Comparison of ENCODE assay signal across 9 mouse cellular contexts in genomic region chr12:112670718-112671393, GRCm38 (mm10). TPM values are rescaled to one million over a fixed set of nuclear protein-coding genes. Genes with fewer than 3 reads are reported as not detected.
A peak's percentile ranks its signal among the peaks of the same experiment; 100 is the strongest.
DNase-seq lines count a peak whose midpoint lies in the region; ATAC-seq and TF ChIP-seq lines count a peak whose summit lies in the region.
"Had no signal": no experiment of that assay in that cellular context is flagged by ENCODE, and none has a peak within 500 bp of the region (broad histone marks: within the 10 kb centered on the region; RNA-seq: fewer than 3 reads in every experiment).

No protein-coding gene starts in this region.

- no peak for TF ChIP-seq POLR2A in limb, embryonic 14.5 days (IDR thresholded peaks at IDR 0.05; ENCODE audit: borderline replicate concordance, extremely low read depth, insufficient read depth, insufficient read length)

- peaks cover 80% of the 10 kb centered on the region for H3K4me1 ChIP-seq in heart, embryonic 16.5 days (ENCODE audit: control insufficient read depth, insufficient read depth, low read length)
- peaks cover 41% of the 10 kb centered on the region for H3K4me1 ChIP-seq in limb, embryonic 14.5 days (ENCODE audit: control insufficient read depth, insufficient read depth, low read length)
- peaks cover 17% of the 10 kb centered on the region for H3K4me1 ChIP-seq in stomach, postnatal 0 days (replicated peaks; ENCODE audit: control insufficient read depth, insufficient read depth)

- no peak for TF ChIP-seq CTCF in stomach, postnatal 0 days (IDR thresholded peaks at IDR 0.05; ENCODE audit: low read depth)

- peak overlapping the region; percentile 99 for H3K27ac ChIP-seq in heart, embryonic 16.5 days (ENCODE audit: low read length)
- H3K27ac ChIP-seq in limb, embryonic 14.5 days (replicated peaks; ENCODE audit: low read depth, low read length), result peak overlapping the region; percentile 55; the same call in 1 of the 2 replicates
- H3K27ac ChIP-seq in stomach, postnatal 0 days (replicated peaks), result peak overlapping the region; percentile 69
- H3K27ac ChIP-seq: macrophage had no signal

- peak overlapping the region; percentile 98 for H3K4me3 ChIP-seq in heart, embryonic 16.5 days (ENCODE audit: low read length)
- no peak overlapping the region for H3K4me3 ChIP-seq in limb, embryonic 14.5 days (replicated peaks; ENCODE audit: low read length)
- no peak overlapping the region for H3K4me3 ChIP-seq in stomach, postnatal 0 days (ENCODE audit: low read depth, low read length)

- ATAC-seq in heart, embryonic 16.5 days (replicated peaks; ENCODE audit: extremely low read depth, insufficient read depth, low FRiP score), result 0 out of 2 replicates have a peak, but pooled peaks have one; percentile 7
- no peak for ATAC-seq in limb, embryonic 14.5 days (ENCODE audit: low FRiP score, low read depth)
- ATAC-seq in stomach, postnatal 0 days (ENCODE audit: low FRiP score, low TSS enrichment), result 0 out of 2 replicates have a peak, but pooled peaks have one; percentile 4

- peak overlapping the region; percentile 81 for H3K4me2 ChIP-seq in heart, embryonic 16.5 days (ENCODE audit: low read depth, low read length)
- no peak overlapping the region; the same call in 1 of the 2 replicates for H3K4me2 ChIP-seq in limb, embryonic 14.5 days (replicated peaks; ENCODE audit: low read depth, low read length, severe bottlenecking)
- H3K4me2 ChIP-seq in stomach, postnatal 0 days (replicated peaks; ENCODE audit: low read depth), result peak overlapping the region; percentile 80

- no peaks in the 10 kb centered on the region for H3K9me3 ChIP-seq in heart, embryonic 16.5 days (replicated peaks; ENCODE audit: control insufficient read depth, low read length)
- no peaks in the 10 kb centered on the region for H3K9me3 ChIP-seq in limb, embryonic 14.5 days (ENCODE audit: control insufficient read depth, low read length)
- H3K9me3 ChIP-seq in stomach, postnatal 0 days (ENCODE audit: control insufficient read depth, low read length), result no peaks in the 10 kb centered on the region

- peaks cover 25% of the 10 kb centered on the region for H3K36me3 ChIP-seq in heart, embryonic 16.5 days (ENCODE audit: control insufficient read depth, insufficient read depth)
- H3K36me3 ChIP-seq in limb, embryonic 14.5 days (ENCODE audit: control insufficient read depth, insufficient read depth, low read length), result peaks cover 59% of the 10 kb centered on the region
- peaks cover 18% of the 10 kb centered on the region for H3K36me3 ChIP-seq in stomach, postnatal 0 days (ENCODE audit: control insufficient read depth, insufficient read depth, low read length)

- peak; percentile 43 for DNase-seq in embryo, embryonic 10 days (ENCODE audit: low spot score)
- DNase-seq in embryo, embryonic 9.5 days (ENCODE audit: extremely low spot score), result no peak
- DNase-seq in embryo, embryonic 11 days, result peak; percentile 39
- DNase-seq in limb, embryonic 14.5 days (ENCODE audit: low spot score), result no peak
- DNase-seq in stomach, postnatal 0 days (ENCODE audit: low spot score), result peak; percentile 74
- no peak for DNase-seq in right cerebral cortex, adult 18-20 months
- DNase-seq in layer of hippocampus, adult 9-11 months, result no peak

- no peak for TF ChIP-seq EP300 in stomach, postnatal 0 days (optimal IDR thresholded peaks at IDR 0.05)

- H3K9ac ChIP-seq in heart, embryonic 16.5 days (ENCODE audit: low read length), result peak overlapping the region; percentile 100
- H3K9ac ChIP-seq in limb, embryonic 14.5 days (ENCODE audit: low read depth, low read length, severe bottlenecking), result peak overlapping the region; percentile 22; the same call in 1 of the 2 replicates
- H3K9ac ChIP-seq in stomach, postnatal 0 days (ENCODE audit: low read length), result peak overlapping the region; percentile 50

- H3K27me3 ChIP-seq in heart, embryonic 16.5 days (ENCODE audit: control insufficient read depth, insufficient read depth, low read length), result no peaks in the 10 kb centered on the region
- no peaks in the 10 kb centered on the region for H3K27me3 ChIP-seq in limb, embryonic 14.5 days (ENCODE audit: control insufficient read depth, insufficient read depth, low read length)
- H3K27me3 ChIP-seq in stomach, postnatal 0 days (ENCODE audit: control insufficient read depth, insufficient read depth, low read length), result no peaks in the 10 kb centered on the region

- WGBS in heart, embryonic 16.5 days, result 25% methylated on average over 9 of the region's 9 CpGs
- WGBS in limb, embryonic 14.5 days, result 47% methylated on average over 8 of the region's 9 CpGs
- WGBS in stomach, postnatal 0 days, result 21% methylated on average over 9 of the region's 9 CpGs

RNA-seq across cellular contexts. Expression of gene Akt1, which starts 3.8 kb away (rescaled TPM):
- 51.4 and 56.7 TPM in 2 replicates for polyA plus RNA-seq in heart, embryonic 16.5 days (2015; fragmentation: Nextera tagmentation; extraction: Ambion mirVana)
- polyA plus RNA-seq in limb, embryonic 14.5 days (2012; rRNA removed), result 305 and 332 TPM in 2 replicates
- polyA plus RNA-seq in limb, embryonic 14.5 days (2014; fragmentation: Nextera tagmentation; extraction: Ambion mirVana), result 148 and 181 TPM in 2 replicates
- 84.5 and 98.2 TPM in 2 replicates for polyA plus RNA-seq in stomach, postnatal 0 days (2015; fragmentation: Nextera tagmentation; extraction: Ambion mirVana)

RNA-seq across cellular contexts. Expression of gene Zbtb42, which starts 7.8 kb away (rescaled TPM):
- polyA plus RNA-seq in heart, embryonic 16.5 days (2015; fragmentation: Nextera tagmentation; extraction: Ambion mirVana), result 4.9 and 6.9 TPM in 2 replicates
- polyA plus RNA-seq in limb, embryonic 14.5 days (2012; rRNA removed), result 2.5 and 3.3 TPM in 2 replicates
- polyA plus RNA-seq in limb, embryonic 14.5 days (2014; fragmentation: Nextera tagmentation; extraction: Ambion mirVana), result 1.9 and 2.5 TPM in 2 replicates
- polyA plus RNA-seq in stomach, postnatal 0 days (2015; fragmentation: Nextera tagmentation; extraction: Ambion mirVana), result 11.3 and 12.1 TPM in 2 replicates

RNA-seq across cellular contexts. Expression of gene Siva1, which starts 26.4 kb away (rescaled TPM):
- 117 and 139 TPM in 2 replicates for polyA plus RNA-seq in heart, embryonic 16.5 days (2015; fragmentation: Nextera tagmentation; extraction: Ambion mirVana)
- polyA plus RNA-seq in limb, embryonic 14.5 days (2012; rRNA removed), result 179 and 184 TPM in 2 replicates
- polyA plus RNA-seq in limb, embryonic 14.5 days (2014; fragmentation: Nextera tagmentation; extraction: Ambion mirVana), result 282 and 284 TPM in 2 replicates
- polyA plus RNA-seq in stomach, postnatal 0 days (2015; fragmentation: Nextera tagmentation; extraction: Ambion mirVana), result 91.5 and 97.1 TPM in 2 replicates

RNA-seq across cellular contexts. Expression of gene Cep170b, which starts 49.4 kb away (rescaled TPM):
- 4.3 and 5.1 TPM in 2 replicates for polyA plus RNA-seq in heart, embryonic 16.5 days (2015; fragmentation: Nextera tagmentation; extraction: Ambion mirVana)
- polyA plus RNA-seq in limb, embryonic 14.5 days (2012; rRNA removed), result 30.1 and 36.9 TPM in 2 replicates
- polyA plus RNA-seq in limb, embryonic 14.5 days (2014; fragmentation: Nextera tagmentation; extraction: Ambion mirVana), result 21.3 and 23.6 TPM in 2 replicates
- polyA plus RNA-seq in stomach, postnatal 0 days (2015; fragmentation: Nextera tagmentation; extraction: Ambion mirVana), result 20.7 and 21.2 TPM in 2 replicates

RNA-seq across cellular contexts. Expression of gene Adssl1, which starts 51.0 kb away (rescaled TPM):
- polyA plus RNA-seq in heart, embryonic 16.5 days (2015; fragmentation: Nextera tagmentation; extraction: Ambion mirVana), result 108 and 118 TPM in 2 replicates
- polyA plus RNA-seq in limb, embryonic 14.5 days (2012; rRNA removed), result 11.8 and 18.9 TPM in 2 replicates
- polyA plus RNA-seq in limb, embryonic 14.5 days (2014; fragmentation: Nextera tagmentation; extraction: Ambion mirVana), result 13.3 and 15.0 TPM in 2 replicates
- 4.7 and 6.4 TPM in 2 replicates for polyA plus RNA-seq in stomach, postnatal 0 days (2015; fragmentation: Nextera tagmentation; extraction: Ambion mirVana)

Comparison
In these comparisons a context has a peak if more than half of its experiments do, and no peak if none do; other contexts are left out.
1. DNase-seq: peak in embryo, embryonic 10 days (single experiment), embryo, embryonic 11 days (single experiment) and stomach, postnatal 0 days (single experiment); none in embryo, embryonic 9.5 days (single experiment), limb, embryonic 14.5 days (single experiment), right cerebral cortex, adult 18-20 months (single experiment) and layer of hippocampus, adult 9-11 months (single experiment).
2. H3K9ac ChIP-seq: peak in every context shown above with its lines; median percentile 100 in heart, embryonic 16.5 days; 50 in stomach, postnatal 0 days; 22 in limb, embryonic 14.5 days.
3. Peak in every context shown above with its lines, with median percentiles within 50 percentile points of each other: H3K27ac ChIP-seq.